In genomic region chrX:85775879-85776543, GRCm38 (mm10) we compare ENCODE assay signal across 8 mouse cellular contexts. TPM values are rescaled to one million over a fixed set of nuclear protein-coding genes. Genes with fewer than 3 reads are reported as not detected.
A peak's percentile ranks its signal among the peaks of the same experiment; 100 is the strongest.
DNase-seq lines count a peak whose midpoint lies in the region; ATAC-seq and TF ChIP-seq lines count a peak whose summit lies in the region.

No protein-coding gene starts in this region.

- peak overlapping the region; percentile 50 for H3K4me2 ChIP-seq in hindbrain, embryonic 11.5 days (replicated peaks; ENCODE audit: low read depth, low read length)
- peak overlapping the region; percentile 58 for H3K4me2 ChIP-seq in lung, postnatal 0 days (replicated peaks; ENCODE audit: low read depth, low read length)
- H3K4me2 ChIP-seq in stomach, embryonic 15.5 days = peak overlapping the region; percentile 58

- 23% methylated on average over 22 of the region's 22 CpGs for WGBS in embryonic facial prominence, embryonic 10.5 days
- 16% methylated on average over 22 of the region's 22 CpGs for WGBS in hindbrain, embryonic 11.5 days
- 25% methylated on average over 21 of the region's 22 CpGs for WGBS in lung, postnatal 0 days
- WGBS in stomach, embryonic 15.5 days = 19% methylated on average over 22 of the region's 22 CpGs

- no peaks in the 10 kb centered on the region for H3K36me3 ChIP-seq in embryonic facial prominence, embryonic 10.5 days (replicated peaks)
- H3K36me3 ChIP-seq in hindbrain, embryonic 11.5 days (ENCODE audit: control insufficient read depth, insufficient read depth, low read length) = no peaks in the 10 kb centered on the region
- H3K36me3 ChIP-seq in lung, postnatal 0 days (ENCODE audit: insufficient read depth, low read length) = no peaks in the 10 kb centered on the region
- H3K36me3 ChIP-seq in stomach, embryonic 15.5 days = no peaks in the 10 kb centered on the region

- H3K4me3 ChIP-seq in embryonic facial prominence, embryonic 10.5 days = peak overlapping the region; percentile 61
- H3K4me3 ChIP-seq in hindbrain, embryonic 11.5 days (ENCODE audit: low read depth, low read length) = peak overlapping the region; percentile 44
- peak overlapping the region; percentile 45 for H3K4me3 ChIP-seq in lung, postnatal 0 days (ENCODE audit: low read depth, low read length)
- peak overlapping the region; percentile 52 for H3K4me3 ChIP-seq in stomach, embryonic 15.5 days (replicated peaks)

- peak overlapping the region; percentile 78 for H3K27ac ChIP-seq in embryonic facial prominence, embryonic 10.5 days (replicated peaks)
- peak overlapping the region; percentile 45; the same call in 1 of the 2 replicates for H3K27ac ChIP-seq in hindbrain, embryonic 11.5 days (ENCODE audit: low read depth, low read length)
- peak overlapping the region; percentile 79 for H3K27ac ChIP-seq in lung, postnatal 0 days (ENCODE audit: low read length)
- peak overlapping the region; percentile 32; the same call in 1 of the 2 replicates for H3K27ac ChIP-seq in stomach, embryonic 15.5 days

- ATAC-seq in hindbrain, embryonic 11.5 days (ENCODE audit: low FRiP score) = no peak
- peak; percentile 16 for ATAC-seq in lung, postnatal 0 days
- ATAC-seq in stomach, embryonic 15.5 days (ENCODE audit: insufficient read depth, low FRiP score, low read depth) = peak; percentile 15; the same call in 1 of the 2 replicates

- H3K9ac ChIP-seq in hindbrain, embryonic 11.5 days (ENCODE audit: low read depth, low read length) = peak overlapping the region; percentile 49; the same call in 1 of the 2 replicates
- H3K9ac ChIP-seq in lung, postnatal 0 days (replicated peaks; ENCODE audit: low read depth) = peak overlapping the region; percentile 29; the same call in 1 of the 2 replicates
- no peak overlapping the region; the same call in 1 of the 2 replicates for H3K9ac ChIP-seq in stomach, embryonic 15.5 days

- no peak for TF ChIP-seq CTCF in lung, postnatal 0 days (IDR thresholded peaks at IDR 0.05)

- no peak for TF ChIP-seq EP300 in lung, postnatal 0 days (IDR thresholded peaks at IDR 0.05)

- DNase-seq in left cerebral cortex, adult 18-20 months (ENCODE audit: low spot score in 2 of 2) = peak; percentile 1 to 8
- DNase-seq in left cerebral cortex, adult 11 months (ENCODE audit: low spot score) = no peak
- peak; percentile 5 for DNase-seq in MN1 (ENCODE audit: low spot score)
- DNase-seq in embryonic facial prominence, embryonic 10.5 days (ENCODE audit: low spot score) = no peak
- peak; percentile 33 for DNase-seq in hindbrain, embryonic 11.5 days (ENCODE audit: low spot score)
- peak; percentile 9 for DNase-seq in lung, postnatal 0 days (ENCODE audit: low spot score)
- DNase-seq in cerebellum, adult 8-10 months = no peak

- H3K9me3 ChIP-seq in embryonic facial prominence, embryonic 10.5 days = no peaks in the 10 kb centered on the region
- H3K9me3 ChIP-seq in hindbrain, embryonic 11.5 days (ENCODE audit: control insufficient read depth, low read length) = no peaks in the 10 kb centered on the region
- no peaks in the 10 kb centered on the region for H3K9me3 ChIP-seq in lung, postnatal 0 days (ENCODE audit: low read length)
- H3K9me3 ChIP-seq in stomach, embryonic 15.5 days = no peaks in the 10 kb centered on the region

- H3K4me1 ChIP-seq in embryonic facial prominence, embryonic 10.5 days = no peaks in the 10 kb centered on the region
- no peaks in the 10 kb centered on the region for H3K4me1 ChIP-seq in hindbrain, embryonic 11.5 days (replicated peaks; ENCODE audit: control insufficient read depth, insufficient read depth, low read length)
- H3K4me1 ChIP-seq in lung, postnatal 0 days (ENCODE audit: insufficient read depth, low read depth, low read length) = no peaks in the 10 kb centered on the region
- no peaks in the 10 kb centered on the region for H3K4me1 ChIP-seq in stomach, embryonic 15.5 days

- H3K27me3 ChIP-seq in embryonic facial prominence, embryonic 10.5 days (replicated peaks; ENCODE audit: low read depth, poor library complexity, severe bottlenecking) = peaks cover 5% of the 10 kb centered on the region; the same call in 1 of the 2 replicates
- no peaks in the 10 kb centered on the region for H3K27me3 ChIP-seq in hindbrain, embryonic 11.5 days (ENCODE audit: control insufficient read depth, insufficient read depth, low read length)
- no peaks in the 10 kb centered on the region for H3K27me3 ChIP-seq in lung, postnatal 0 days (replicated peaks; ENCODE audit: insufficient read depth, low read length)
- no peaks in the 10 kb centered on the region for H3K27me3 ChIP-seq in stomach, embryonic 15.5 days (replicated peaks)

RNA-seq across cellular contexts. Expression of gene Gk, which starts 0.6 kb away (rescaled TPM):
- total RNA-seq in left cerebral cortex, adult 18-20 months (2021) = 10 to 100 TPM; 22.0 to 25.4 TPM
- 6.7 and 7.2 TPM in 2 replicates for polyA plus RNA-seq in embryonic facial prominence, embryonic 10.5 days (2016; fragmentation: Nextera tagmentation; extraction: Ambion mirVana)
- 8.4 and 9.3 TPM in 2 replicates for polyA plus RNA-seq in hindbrain, embryonic 11.5 days (2014; fragmentation: Nextera tagmentation; extraction: Ambion mirVana)
- 8.7 and 11.5 TPM in 2 replicates for polyA plus RNA-seq in lung, postnatal 0 days (2015; fragmentation: Nextera tagmentation; extraction: Ambion mirVana)
- 12.0 and 12.3 TPM in 2 replicates for polyA plus RNA-seq in stomach, embryonic 15.5 days (2015; fragmentation: Nextera tagmentation; extraction: Ambion mirVana)

Comparison
In these comparisons a context has a peak if more than half of its experiments do, and no peak if none do; other contexts are left out.
1. DNase-seq: peak in left cerebral cortex, adult 18-20 months (2 of 2), MN1 (single experiment), hindbrain, embryonic 11.5 days (single experiment) and lung, postnatal 0 days (single experiment); none in left cerebral cortex, adult 11 months (single experiment), embryonic facial prominence, embryonic 10.5 days (single experiment) and cerebellum, adult 8-10 months (single experiment).
2. Peak in every context shown above with its lines, with median percentiles within 50 percentile points of each other: H3K27ac ChIP-seq, H3K4me3 ChIP-seq and H3K4me2 ChIP-seq.